Mouse (Mus musculus) T-helper 2 cell (primary cell): Measurements from ENCODE around the gene Hoxb13.

Source experiments
- in situ Hi-C: fragments of 300-600 bp; cut with MboI, MseI; formaldehyde crosslinking; loops from one replicate; pipeline ENCODE4 v1.15.1; 2025; ENCODE audit warnings: high pct_unique_total_duplicates

Gene Hoxb13

GRCm38 (mm10) chr11:96193521-96194400 lies at the start of gene Hoxb13:
TSS of gene Hoxb13 (plus strand) at chr11:96194316.
- in situ Hi-C loops, result no loop called here

- in situ Hi-C loops, result loop anchor here (10.0 kb wide), 1 partner anchor 99 kb away; no protein-coding TSS in a partner anchor
These were observed 48.4 kb upstream of the Hoxb13 start for GRCm38 (mm10) chr11:96145622-96146270.

GRCm38 (mm10) chr11:96147471-96147870 lies 46.6 kb upstream of the Hoxb13 start:
- in situ Hi-C loops, result loop anchor here (10.0 kb wide), 1 partner anchor 97 kb away; no protein-coding TSS in a partner anchor

- in situ Hi-C loops, result no loop called here
These were observed 29.3 kb upstream of the Hoxb13 start for GRCm38 (mm10) chr11:96164769-96165168.

- in situ Hi-C loops, result no loop called here
These were observed 26.0 kb upstream of the Hoxb13 start for GRCm38 (mm10) chr11:96168125-96168524.

- in situ Hi-C loops, result no loop called here
These were observed 25.1 kb upstream of the Hoxb13 start for GRCm38 (mm10) chr11:96169016-96169415.

GRCm38 (mm10) chr11:96170711-96171379 lies 23.3 kb upstream of the Hoxb13 start:
- in situ Hi-C loops, result no loop called here

- in situ Hi-C loops, result no loop called here
These were observed 22.5 kb upstream of the Hoxb13 start for GRCm38 (mm10) chr11:96171601-96172000.

GRCm38 (mm10) chr11:96172511-96173287 lies 21.4 kb upstream of the Hoxb13 start:
- in situ Hi-C loops, result no loop called here

- in situ Hi-C loops, result no loop called here
These were observed 20.8 kb upstream of the Hoxb13 start for GRCm38 (mm10) chr11:96173288-96173840.

GRCm38 (mm10) chr11:96174881-96175280 lies 19.2 kb upstream of the Hoxb13 start:
- in situ Hi-C loops, result no loop called here

- in situ Hi-C loops, result no loop called here
These were observed 18.6 kb upstream of the Hoxb13 start for GRCm38 (mm10) chr11:96175511-96175910.

GRCm38 (mm10) chr11:96175951-96176530 lies 18.1 kb upstream of the Hoxb13 start:
- in situ Hi-C loops, result no loop called here

- in situ Hi-C loops, result no loop called here
These were observed 17.3 kb upstream of the Hoxb13 start for GRCm38 (mm10) chr11:96176841-96177240.

GRCm38 (mm10) chr11:96177546-96178174 lies 16.5 kb upstream of the Hoxb13 start:
- in situ Hi-C loops, result no loop called here

- in situ Hi-C loops, result no loop called here
These were observed 15.8 kb upstream of the Hoxb13 start for GRCm38 (mm10) chr11:96178356-96178755.

- in situ Hi-C loops, result no loop called here
These were observed 15.1 kb upstream of the Hoxb13 start for GRCm38 (mm10) chr11:96178911-96179503.

- in situ Hi-C loops, result no loop called here
These were observed 13.1 kb upstream of the Hoxb13 start for GRCm38 (mm10) chr11:96181061-96181460.

GRCm38 (mm10) chr11:96184233-96184632 lies 9.9 kb upstream of the Hoxb13 start:
- in situ Hi-C loops, result no loop called here

- in situ Hi-C loops, result no loop called here
These were observed 6.8 kb upstream of the Hoxb13 start for GRCm38 (mm10) chr11:96187321-96187720.
